Mouse (Mus musculus): Measurements from ENCODE around the gene Lhfp. TPM values are rescaled to one million over a fixed set of nuclear protein-coding genes. Genes with fewer than 3 reads are reported as not detected.

Lhfp gene
- polyA plus RNA-seq, 1 experiment = 1.0 TPM

- no peak for TF ChIP-seq POLR2A (IDR thresholded peaks at IDR 0.05; ENCODE audit: borderline replicate concordance, low read depth, low read length)
- no peak for TF ChIP-seq CTCF (IDR thresholded peaks at IDR 0.05; ENCODE audit: low read depth, low read length)
- H3K27ac ChIP-seq (ENCODE audit: insufficient read depth, low read depth, low read length) = no peak overlapping the region
- H3K4me3 ChIP-seq (ENCODE audit: insufficient read depth, low read length) = no peak overlapping the region
Observed at GRCm38 (mm10) chr3:53059959-53060358, 18.6 kb downstream of the Lhfp start.

GRCm38 (mm10) chr3:53063423-53064147 is 22.3 kb downstream of the Lhfp start:
- TF ChIP-seq CTCF (IDR thresholded peaks at IDR 0.05; ENCODE audit: low read depth, low read length) (no peak), POLR2A (IDR thresholded peaks at IDR 0.05; ENCODE audit: borderline replicate concordance, low read depth, low read length) (no peak)
- Histone ChIP-seq H3K4me3 (ENCODE audit: insufficient read depth, low read length) (no peak overlapping the region), H3K27ac (ENCODE audit: insufficient read depth, low read depth, low read length) (no peak overlapping the region), H3K4me1 (ENCODE audit: control insufficient read depth, insufficient read depth, low read length) (no peaks in the 10 kb centered on the region)

More at GRCm38 (mm10) chr3:53059959-53060358, 18.6 kb downstream of the Lhfp start:
- no peaks in the 10 kb centered on the region for H3K4me1 ChIP-seq (ENCODE audit: control insufficient read depth, insufficient read depth, low read length)

GRCm38 (mm10) chr3:53065267-53066094 is 24.2 kb downstream of the Lhfp start:
- no peaks in the 10 kb centered on the region for H3K4me1 ChIP-seq (ENCODE audit: control insufficient read depth, insufficient read depth, low read length)
- TF ChIP-seq CTCF (IDR thresholded peaks at IDR 0.05; ENCODE audit: low read depth, low read length) (no peak), POLR2A (IDR thresholded peaks at IDR 0.05; ENCODE audit: borderline replicate concordance, low read depth, low read length) (no peak)
- no peak overlapping the region for H3K4me3 ChIP-seq (ENCODE audit: insufficient read depth, low read length)
- H3K27ac ChIP-seq (ENCODE audit: insufficient read depth, low read depth, low read length) = no peak overlapping the region

GRCm38 (mm10) chr3:53066095-53066372 is 24.7 kb downstream of the Lhfp start:
- TF ChIP-seq POLR2A (IDR thresholded peaks at IDR 0.05; ENCODE audit: borderline replicate concordance, low read depth, low read length) (no peak), CTCF (IDR thresholded peaks at IDR 0.05; ENCODE audit: low read depth, low read length) (no peak)
- Histone ChIP-seq H3K27ac (ENCODE audit: insufficient read depth, low read depth, low read length) (no peak overlapping the region), H3K4me1 (ENCODE audit: control insufficient read depth, insufficient read depth, low read length) (no peaks in the 10 kb centered on the region), H3K4me3 (ENCODE audit: insufficient read depth, low read length) (no peak overlapping the region)

- Histone ChIP-seq H3K4me3 (ENCODE audit: insufficient read depth, low read length) (no peak overlapping the region), H3K4me1 (ENCODE audit: control insufficient read depth, insufficient read depth, low read length) (no peaks in the 10 kb centered on the region), H3K27ac (ENCODE audit: insufficient read depth, low read depth, low read length) (no peak overlapping the region)
- TF ChIP-seq CTCF (IDR thresholded peaks at IDR 0.05; ENCODE audit: low read depth, low read length) = no peak
Observed at GRCm38 (mm10) chr3:53068399-53068798, 27.1 kb downstream of the Lhfp start.

GRCm38 (mm10) chr3:53074264-53074663 is 32.9 kb downstream of the Lhfp start:
- Histone ChIP-seq H3K4me3 (ENCODE audit: insufficient read depth, low read length) (no peak overlapping the region), H3K27ac (ENCODE audit: insufficient read depth, low read depth, low read length) (no peak overlapping the region), H3K4me1 (ENCODE audit: control insufficient read depth, insufficient read depth, low read length) (no peaks in the 10 kb centered on the region)
- TF ChIP-seq CTCF (IDR thresholded peaks at IDR 0.05; ENCODE audit: low read depth, low read length) (no peak), POLR2A (IDR thresholded peaks at IDR 0.05; ENCODE audit: borderline replicate concordance, low read depth, low read length) (no peak)

- H3K4me1 ChIP-seq (ENCODE audit: control insufficient read depth, insufficient read depth, low read length) = no peaks in the 10 kb centered on the region
- H3K27ac ChIP-seq (ENCODE audit: insufficient read depth, low read depth, low read length) = no peak overlapping the region
- TF ChIP-seq POLR2A (IDR thresholded peaks at IDR 0.05; ENCODE audit: borderline replicate concordance, low read depth, low read length) (no peak), CTCF (IDR thresholded peaks at IDR 0.05; ENCODE audit: low read depth, low read length) (no peak)
- no peak overlapping the region for H3K4me3 ChIP-seq (ENCODE audit: insufficient read depth, low read length)
Observed at GRCm38 (mm10) chr3:53074761-53075160, 33.4 kb downstream of the Lhfp start.

GRCm38 (mm10) chr3:53080286-53080685 is 39.0 kb downstream of the Lhfp start:
- Histone ChIP-seq H3K4me3 (ENCODE audit: insufficient read depth, low read length) (no peak overlapping the region), H3K27ac (ENCODE audit: insufficient read depth, low read depth, low read length) (no peak overlapping the region)
- TF ChIP-seq POLR2A (IDR thresholded peaks at IDR 0.05; ENCODE audit: borderline replicate concordance, low read depth, low read length) (no peak), CTCF (IDR thresholded peaks at IDR 0.05; ENCODE audit: low read depth, low read length) (no peak)

GRCm38 (mm10) chr3:53080710-53081109 is 39.4 kb downstream of the Lhfp start:
- TF ChIP-seq CTCF (IDR thresholded peaks at IDR 0.05; ENCODE audit: low read depth, low read length) = no peak
- no peak for TF ChIP-seq POLR2A (IDR thresholded peaks at IDR 0.05; ENCODE audit: borderline replicate concordance, low read depth, low read length)
- no peaks in the 10 kb centered on the region for H3K4me1 ChIP-seq (ENCODE audit: control insufficient read depth, insufficient read depth, low read length)
- no peak overlapping the region for H3K4me3 ChIP-seq (ENCODE audit: insufficient read depth, low read length)
- H3K27ac ChIP-seq (ENCODE audit: insufficient read depth, low read depth, low read length) = no peak overlapping the region

More at GRCm38 (mm10) chr3:53080286-53080685, 39.0 kb downstream of the Lhfp start:
- no peaks in the 10 kb centered on the region for H3K4me1 ChIP-seq (ENCODE audit: control insufficient read depth, insufficient read depth, low read length)

GRCm38 (mm10) chr3:53083717-53084116 is 42.4 kb downstream of the Lhfp start:
- no peak for TF ChIP-seq POLR2A (IDR thresholded peaks at IDR 0.05; ENCODE audit: borderline replicate concordance, low read depth, low read length)
- no peak for TF ChIP-seq CTCF (IDR thresholded peaks at IDR 0.05; ENCODE audit: low read depth, low read length)
- Histone ChIP-seq H3K4me1 (ENCODE audit: control insufficient read depth, insufficient read depth, low read length) (no peaks in the 10 kb centered on the region), H3K4me3 (ENCODE audit: insufficient read depth, low read length) (no peak overlapping the region), H3K27ac (ENCODE audit: insufficient read depth, low read depth, low read length) (no peak overlapping the region)
